Mouse (Mus musculus): ENCODE results near the gene H2-Ab1.

The H2-Ab1 gene

DNA sequence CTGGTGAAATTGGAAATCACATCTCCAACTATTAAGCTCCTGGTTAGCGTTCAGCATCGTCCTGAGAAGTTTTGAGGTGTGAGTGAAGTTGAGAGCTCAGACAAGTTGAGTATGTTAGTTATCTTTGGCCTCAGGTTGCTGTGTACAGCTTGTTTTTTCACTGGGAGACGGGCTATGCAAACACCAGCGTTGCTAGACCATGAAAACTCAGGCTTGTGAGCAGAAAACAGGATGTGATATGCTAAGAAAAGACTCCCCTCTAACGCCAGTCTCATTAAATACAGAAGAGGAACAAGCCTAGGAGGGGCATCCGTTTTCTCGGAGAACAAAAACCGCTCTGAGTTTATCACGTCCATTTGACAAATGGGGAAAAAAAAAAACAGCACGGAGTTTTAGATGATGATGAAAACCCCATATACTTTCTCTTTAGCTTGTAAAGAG lies 17.9 kb upstream of the H2-Ab1 start:
- no peak for DNase-seq (ENCODE audit: low read depth, low spot score)

DNA sequence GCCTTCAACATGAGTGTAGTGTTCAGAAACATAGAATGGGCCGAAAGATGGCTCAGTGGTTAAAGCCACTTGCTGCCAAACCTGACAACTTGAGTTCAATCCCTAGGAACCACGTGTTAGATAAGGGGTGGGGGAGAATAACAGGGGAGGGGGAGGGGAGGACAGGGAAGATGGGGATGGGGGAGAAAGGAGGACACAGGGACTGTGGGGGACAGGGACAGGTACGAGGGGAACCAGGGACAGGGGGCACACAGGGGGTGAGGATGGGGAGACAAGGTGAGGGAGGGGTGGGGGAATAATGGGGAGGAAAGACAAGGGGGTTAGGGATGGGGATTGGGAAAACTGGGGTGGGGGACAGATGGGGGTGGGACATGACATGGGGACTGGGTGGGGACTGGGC lies 17.1 kb upstream of the H2-Ab1 start:
- DNase-seq (ENCODE audit: low read depth, low spot score) = no peak

DNA sequence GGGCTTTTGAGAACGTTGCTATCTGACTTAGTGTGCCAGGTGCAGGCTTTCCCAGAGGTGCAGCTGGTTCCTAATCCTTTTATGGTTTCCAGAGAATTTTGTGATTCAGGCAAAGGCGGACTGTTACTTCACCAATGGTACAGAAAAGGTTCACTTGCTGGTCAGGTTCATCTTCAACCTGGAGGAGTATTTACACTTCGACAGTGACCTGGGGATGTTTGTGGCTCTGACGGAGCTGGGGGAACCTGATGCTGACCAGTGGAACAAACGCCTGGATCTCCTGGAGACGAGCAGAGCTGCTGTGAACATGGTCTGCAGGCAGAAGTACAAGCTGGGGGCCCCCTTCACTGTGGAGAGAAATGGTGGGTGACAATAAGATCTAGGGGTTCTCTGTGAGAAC lies 16.6 kb upstream of the H2-Ab1 start:
- no peak for DNase-seq (ENCODE audit: low read depth, low spot score)

DNA sequence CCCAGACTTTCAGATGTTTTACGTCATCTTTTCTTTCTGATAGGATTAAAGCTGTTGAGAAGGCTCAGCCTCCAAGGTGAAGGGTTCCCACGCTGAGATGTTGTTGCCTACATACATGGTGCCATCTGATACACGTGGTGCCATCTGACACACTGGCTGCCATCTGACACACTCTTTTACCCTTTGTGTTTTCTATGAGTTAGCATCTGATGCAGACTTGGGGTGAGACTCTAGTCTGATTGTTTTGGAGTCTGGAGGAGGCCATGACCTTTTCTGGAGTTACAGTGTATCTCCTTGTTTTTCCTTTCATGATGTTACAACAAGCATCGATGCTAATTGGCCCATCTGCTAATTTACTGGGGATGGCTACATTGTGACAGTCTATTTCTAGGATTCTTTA lies 12.8 kb upstream of the H2-Ab1 start:
- no peak for DNase-seq (ENCODE audit: low read depth, low spot score)

DNA sequence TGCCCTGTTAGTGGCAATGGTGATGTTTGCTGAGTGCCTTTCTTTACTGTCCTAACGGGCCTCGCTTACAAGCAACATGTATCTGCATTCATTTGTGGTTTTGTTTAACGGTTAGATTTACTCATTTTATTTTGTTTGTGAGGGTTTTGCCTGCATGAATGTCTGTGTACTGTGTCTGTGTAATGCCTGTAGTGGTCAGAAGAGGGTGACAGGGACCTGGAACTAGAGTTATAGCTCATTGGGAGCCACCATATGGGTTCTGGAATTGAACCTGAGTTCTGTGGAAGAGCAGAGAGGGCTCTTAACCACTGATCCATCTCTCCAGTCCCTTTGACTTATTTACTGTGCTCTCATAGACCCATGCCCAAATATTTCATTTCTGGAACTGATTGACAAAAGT lies 10.4 kb upstream of the H2-Ab1 start:
- DNase-seq (ENCODE audit: low read depth, low spot score) = no peak

DNA sequence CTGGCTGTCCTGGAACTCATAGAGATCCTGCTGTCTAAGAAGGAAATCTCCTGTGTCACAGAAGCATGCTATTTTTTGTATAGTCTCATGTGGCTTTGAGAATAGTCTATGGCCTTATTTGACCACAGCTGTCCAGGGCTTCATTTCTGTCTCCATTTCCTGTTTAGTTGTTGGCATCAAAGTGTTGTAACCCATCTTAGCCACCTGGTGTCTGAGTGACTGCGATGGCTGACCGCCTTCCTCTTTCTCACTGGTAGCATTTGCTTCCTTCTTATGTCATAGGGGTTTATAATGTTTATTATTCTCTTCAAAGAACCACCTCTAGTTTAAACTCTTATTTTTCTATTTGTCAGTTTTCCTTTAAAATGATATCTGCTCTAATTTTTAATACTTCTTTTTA lies 8.7 kb upstream of the H2-Ab1 start:
- DNase-seq (ENCODE audit: low read depth, low spot score) = no peak

DNA sequence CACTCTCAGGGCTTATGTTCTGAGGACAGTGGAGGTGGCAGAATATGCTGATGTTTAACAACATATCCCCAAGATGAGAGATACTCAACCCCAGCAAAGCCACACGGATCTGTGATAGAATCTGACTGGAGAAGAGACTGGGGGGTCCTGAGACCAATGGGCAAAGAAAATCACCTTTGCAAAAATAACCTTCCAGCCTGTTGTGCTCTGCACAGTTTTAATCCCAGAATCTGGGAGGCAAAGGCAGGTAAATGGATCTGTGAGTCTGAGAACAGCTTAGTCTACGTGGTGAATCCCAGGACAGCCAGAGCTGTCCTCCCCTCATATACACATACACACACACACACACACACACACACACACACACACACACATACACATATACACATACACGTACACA lies 8.1 kb upstream of the H2-Ab1 start:
- no peak for DNase-seq (ENCODE audit: low read depth, low spot score)

DNA sequence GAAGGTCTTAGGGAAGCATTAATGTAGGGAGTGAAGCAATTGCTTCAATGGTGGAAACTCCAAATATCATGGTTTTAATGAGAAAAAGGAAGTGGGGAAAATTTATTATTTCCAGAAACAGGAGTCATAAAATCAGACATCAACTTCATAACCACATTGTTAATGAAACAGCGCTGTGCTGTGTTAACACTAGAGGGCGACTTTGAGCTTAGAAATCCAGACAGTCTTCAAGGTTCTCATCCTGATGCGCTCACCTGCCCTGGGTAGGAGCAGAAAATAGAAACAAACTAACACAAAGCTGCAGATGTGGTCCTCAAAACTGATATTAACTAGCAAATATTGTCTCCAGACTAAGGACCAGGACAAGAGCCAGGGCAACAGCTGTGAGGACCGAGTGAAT lies 7.6 kb upstream of the H2-Ab1 start:
- DNase-seq (ENCODE audit: low read depth, low spot score) = peak; percentile 62

DNA sequence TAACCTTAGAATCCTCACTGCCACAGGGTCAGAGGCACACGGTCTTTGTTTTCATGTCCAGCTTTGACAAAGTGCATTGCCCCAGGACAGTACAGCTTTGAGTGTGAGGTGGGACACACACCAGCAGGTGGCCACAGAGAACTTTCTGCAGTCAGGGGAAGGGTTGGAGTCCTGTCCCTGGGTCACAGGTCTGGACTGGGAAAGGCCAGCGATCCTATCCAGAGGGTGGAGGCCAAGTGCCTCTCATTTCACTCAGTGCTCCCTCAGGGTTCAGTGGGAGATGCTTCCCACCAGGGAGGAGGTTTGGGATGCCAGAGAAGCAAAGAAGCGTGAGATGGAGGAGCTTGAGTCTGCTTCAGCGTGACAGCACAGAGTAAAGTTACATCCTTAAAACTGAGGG lies 5.8 kb upstream of the H2-Ab1 start:
- peak; percentile 16 for DNase-seq (ENCODE audit: low read depth, low spot score)

DNA sequence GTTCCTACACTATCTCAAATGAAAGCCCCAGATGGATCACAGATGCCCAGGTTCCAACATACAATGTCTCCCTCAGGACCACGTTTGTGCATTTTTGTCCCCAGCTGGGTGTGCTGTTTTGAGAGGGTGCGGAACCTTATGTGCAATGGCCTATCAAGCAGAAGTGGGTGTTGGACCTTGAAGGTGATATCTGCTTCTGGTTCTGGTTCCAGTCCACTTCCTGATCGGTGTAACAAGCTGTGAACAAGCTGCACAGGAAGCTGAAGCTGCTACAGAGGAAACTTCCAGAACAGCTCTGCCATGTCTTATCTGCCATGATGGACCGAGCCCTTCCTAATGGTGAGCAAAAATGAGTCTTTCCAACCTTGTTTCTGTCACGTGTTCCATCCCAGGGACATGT lies 988 bp upstream of the H2-Ab1 start:
- DNase-seq (ENCODE audit: low read depth, low spot score) = no peak

DNA sequence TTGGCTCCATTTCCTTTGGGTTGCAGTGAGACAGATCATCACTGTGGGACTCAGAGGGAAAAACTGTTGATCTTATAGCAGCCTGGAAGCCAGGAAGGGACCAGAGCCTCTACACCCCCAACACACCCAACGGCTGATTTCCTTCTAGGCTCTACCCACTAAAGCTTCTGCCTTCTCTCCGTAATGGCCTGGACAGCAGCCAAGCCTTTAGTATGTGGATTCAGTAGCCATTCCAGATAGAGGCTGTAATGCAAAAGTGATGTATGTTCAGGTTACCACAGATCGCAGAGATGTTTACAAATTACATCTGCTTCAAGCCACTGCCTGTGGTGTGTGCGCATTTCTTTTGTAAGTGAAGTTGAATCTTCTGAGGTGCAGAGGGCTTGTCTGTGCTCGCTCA lies 3.1 kb downstream of the H2-Ab1 start:
- no peak for DNase-seq (ENCODE audit: low read depth, low spot score)

DNA sequence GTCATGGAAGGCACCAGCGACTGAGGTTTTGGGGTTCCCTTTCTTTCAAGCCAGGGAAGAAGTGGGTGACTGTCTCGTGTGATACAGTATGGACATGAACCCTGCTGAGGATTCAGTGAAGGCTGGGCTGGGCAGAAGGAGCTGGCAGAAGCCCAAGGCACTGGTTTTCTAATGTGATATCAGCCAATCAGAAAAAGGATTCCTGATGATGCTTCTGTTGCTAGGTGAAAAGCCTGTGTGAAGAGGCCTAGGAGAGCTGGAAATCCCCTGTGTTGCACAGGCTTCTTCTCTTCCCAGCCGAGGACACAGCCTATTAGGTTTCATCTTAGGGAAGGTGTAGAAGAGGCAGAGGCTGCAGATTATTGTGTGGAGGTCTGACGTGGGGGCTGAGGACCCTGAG lies 4.0 kb downstream of the H2-Ab1 start:
- peak; percentile 68 for DNase-seq (ENCODE audit: low read depth, low spot score)

DNA sequence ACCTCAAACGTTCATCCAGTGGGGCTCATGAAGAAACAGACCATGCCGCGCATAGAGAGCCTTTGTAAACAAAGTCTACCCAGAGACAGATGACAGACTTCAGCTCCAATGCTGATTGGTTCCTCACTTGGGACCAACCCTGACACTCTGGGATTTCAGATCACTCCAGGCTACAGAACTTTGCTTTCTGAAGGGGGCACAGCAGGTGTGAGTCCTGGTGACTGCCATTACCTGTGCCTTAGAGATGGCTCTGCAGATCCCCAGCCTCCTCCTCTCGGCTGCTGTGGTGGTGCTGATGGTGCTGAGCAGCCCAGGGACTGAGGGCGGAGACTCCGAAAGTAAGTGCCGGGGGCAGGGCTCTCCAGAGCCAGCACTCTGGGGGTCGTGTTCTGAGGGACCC lies 5.6 kb downstream of the H2-Ab1 start:
- DNase-seq (ENCODE audit: low read depth, low spot score) = peak; percentile 84

DNA sequence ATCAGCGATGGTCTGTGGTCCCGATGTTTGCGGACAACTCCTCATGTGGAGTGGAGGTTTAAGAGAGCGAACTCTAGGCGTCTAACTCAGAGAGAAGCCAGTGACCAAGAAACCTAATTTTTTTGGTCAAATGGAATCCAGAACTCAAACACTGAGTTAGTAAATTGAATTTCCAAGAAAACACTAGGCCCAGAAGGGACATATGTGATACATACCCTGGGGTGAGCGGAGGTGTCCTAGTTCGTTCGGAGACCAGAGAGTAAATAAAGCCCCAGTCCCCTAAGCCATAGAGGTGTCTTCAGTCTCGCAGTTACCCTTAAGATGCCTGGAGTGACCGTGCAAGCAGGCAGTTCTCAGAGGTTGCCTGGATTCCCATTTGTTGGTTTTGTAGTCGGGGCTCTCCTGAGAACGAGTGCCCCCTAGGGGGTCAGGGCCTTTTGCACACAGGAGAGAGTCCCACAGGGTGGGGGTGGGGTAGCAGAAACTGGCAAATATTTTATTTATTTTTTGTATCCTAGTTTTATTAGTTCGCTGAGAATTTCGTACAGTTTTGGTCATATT lies 6.4 kb downstream of the H2-Ab1 start:
- DNase-seq (ENCODE audit: low read depth, low spot score) = peak; percentile 65

DNA sequence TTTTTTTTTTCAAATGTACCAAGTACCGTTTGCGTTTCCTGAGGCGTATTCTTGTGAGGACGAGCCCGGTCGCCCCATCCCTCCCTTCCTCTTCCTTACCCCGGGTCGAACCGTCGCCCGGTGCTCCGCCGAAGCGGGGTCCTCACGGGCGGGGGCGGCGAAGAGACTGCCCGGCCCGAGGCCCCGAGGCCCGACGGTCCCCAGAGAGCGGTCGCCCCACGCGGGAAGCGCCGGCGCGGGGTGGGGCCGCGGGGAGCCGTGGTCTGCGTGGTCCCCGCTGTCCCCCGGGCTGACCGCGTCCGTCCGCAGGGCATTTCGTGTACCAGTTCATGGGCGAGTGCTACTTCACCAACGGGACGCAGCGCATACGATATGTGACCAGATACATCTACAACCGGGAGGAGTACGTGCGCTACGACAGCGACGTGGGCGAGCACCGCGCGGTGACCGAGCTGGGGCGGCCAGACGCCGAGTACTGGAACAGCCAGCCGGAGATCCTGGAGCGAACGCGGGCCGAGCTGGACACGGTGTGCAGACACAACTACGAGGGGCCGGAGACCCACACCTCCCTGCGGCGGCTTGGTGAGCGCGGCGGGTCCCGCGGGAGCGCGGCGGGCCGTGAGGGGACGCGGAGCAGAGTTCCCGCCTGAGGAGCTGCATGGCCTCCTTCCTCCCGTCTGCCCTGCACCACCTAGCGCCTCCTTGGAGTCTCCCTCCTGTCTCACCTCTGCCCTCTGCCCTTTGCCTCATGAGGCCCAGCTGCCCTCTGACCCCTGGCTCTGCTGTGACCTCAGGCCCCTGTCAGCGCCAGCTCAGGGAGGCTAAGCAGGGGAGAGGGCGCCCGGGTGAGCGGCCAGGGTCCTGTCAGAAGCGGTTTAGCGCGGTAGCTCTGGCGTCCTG lies 7.2 kb downstream of the H2-Ab1 start:
- peak; percentile 64 for DNase-seq (ENCODE audit: low read depth, low spot score)

DNA sequence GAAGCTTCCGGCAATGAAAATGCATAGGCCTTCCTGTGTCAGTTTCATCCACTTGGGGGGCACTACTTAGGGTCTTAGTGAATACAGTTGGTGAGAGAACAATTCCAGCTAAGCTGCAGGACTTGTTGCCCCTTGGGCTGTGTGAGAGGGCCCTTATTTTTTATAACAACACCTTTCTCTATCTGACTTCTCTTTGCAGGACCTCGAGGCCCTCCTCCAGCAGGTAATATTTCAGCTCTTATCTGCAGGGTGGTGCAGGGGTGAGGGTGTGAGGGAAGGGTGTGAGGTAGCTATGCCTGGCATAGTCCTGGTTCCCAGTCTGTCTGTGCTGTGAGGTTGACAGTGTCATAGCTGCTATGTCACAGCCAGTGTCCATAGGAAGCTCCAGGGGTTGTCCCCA lies 10.8 kb downstream of the H2-Ab1 start:
- no peak for DNase-seq (ENCODE audit: low read depth, low spot score)

DNA sequence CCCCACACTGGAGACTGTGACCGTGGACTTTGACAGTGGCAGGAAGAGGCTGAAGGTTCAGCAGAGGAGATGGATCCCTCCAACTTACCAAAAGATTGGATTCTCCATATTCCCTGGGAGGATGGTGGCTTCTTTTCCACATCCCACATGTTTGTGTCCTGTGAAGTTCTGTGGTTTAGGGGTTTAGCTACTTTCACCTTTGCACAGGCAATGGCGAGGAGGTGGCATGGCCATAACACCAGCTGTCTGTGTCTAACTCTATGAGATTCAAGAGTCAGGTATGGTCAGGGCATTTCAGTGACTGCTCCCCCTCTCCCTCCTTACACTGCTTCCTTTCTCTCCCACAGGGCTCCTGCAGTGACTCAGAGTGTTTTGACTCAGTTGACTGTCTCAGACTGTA lies 11.3 kb downstream of the H2-Ab1 start:
- no peak for DNase-seq (ENCODE audit: low read depth, low spot score)

DNA sequence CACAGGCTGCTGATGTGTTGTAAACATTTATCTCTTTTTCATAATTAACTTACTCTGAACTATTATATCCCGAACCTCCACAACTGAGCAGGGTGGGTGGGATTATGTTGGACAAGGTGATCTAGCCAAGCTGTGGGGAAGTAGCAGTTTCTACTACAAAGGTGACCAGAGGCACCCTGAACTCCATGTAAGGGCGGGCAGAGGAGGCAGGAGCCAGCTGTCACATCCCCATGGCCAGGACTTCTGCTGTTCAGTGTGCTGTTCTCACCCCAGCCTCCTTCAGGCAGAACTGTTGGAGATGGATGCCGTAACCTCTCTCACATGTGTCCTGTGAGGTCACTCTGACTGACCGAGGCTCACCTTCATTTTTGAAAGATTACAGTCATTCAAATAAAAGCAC lies 12.3 kb downstream of the H2-Ab1 start:
- no peak for DNase-seq (ENCODE audit: low read depth, low spot score)

DNA sequence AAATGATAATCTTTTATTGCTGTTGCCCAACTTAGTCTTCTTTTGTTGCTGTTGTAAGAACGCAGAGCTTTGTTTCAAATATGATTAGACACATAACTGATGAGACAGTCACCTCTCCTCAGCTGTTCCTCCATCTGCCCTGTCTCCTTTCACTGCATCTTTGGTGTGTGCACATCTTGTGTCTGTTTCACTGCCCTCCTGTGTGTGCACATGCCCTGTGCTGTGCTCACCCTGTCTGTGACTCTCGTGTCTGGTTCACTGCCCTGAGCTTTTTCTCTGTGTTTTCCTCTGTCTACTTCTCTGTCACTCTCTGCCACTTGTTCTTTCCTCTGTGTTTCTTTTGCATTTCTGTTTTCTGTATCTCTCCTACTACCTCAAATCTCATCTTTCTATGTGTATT lies 12.7 kb downstream of the H2-Ab1 start:
- DNase-seq (ENCODE audit: low read depth, low spot score) = no peak

DNA sequence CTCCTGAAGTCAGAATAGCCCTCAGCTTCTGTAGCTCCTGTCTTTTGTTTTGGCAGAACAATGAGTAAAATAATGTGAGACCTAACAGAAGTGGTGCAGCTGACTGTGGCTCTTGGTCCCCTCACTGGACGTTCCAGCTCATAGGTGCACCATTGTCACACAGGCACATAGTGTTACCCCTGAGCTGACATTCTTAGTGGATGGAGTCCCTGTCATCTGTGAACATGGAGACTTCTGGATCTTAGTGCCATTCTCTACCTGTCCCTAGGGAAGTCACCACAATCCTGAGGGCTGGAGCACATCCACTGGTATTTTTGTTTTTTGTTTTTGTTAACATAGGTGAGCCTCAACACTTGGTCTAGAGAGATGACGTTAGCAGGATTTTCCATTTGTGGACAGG lies 13.5 kb downstream of the H2-Ab1 start:
- no peak for DNase-seq (ENCODE audit: low read depth, low spot score)

DNA sequence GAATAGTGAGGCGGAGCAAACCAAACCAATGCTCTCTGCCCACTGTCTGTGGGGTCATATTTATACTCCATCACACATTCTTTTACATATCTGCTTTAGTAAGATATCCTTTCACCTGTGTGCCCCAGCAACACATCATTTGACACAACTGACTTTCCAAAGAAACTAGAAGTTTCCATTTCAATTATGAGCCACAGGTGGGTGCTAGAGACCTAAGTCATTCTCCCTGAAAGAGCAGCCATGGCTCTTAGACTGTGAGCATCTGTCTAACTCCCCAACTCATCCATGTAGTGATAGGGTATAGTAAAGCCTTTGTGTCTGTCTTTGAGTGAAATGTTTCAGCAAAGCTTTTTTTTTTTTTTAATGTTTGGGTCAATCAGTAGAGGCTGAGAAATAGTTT lies 14.6 kb downstream of the H2-Ab1 start:
- no peak for DNase-seq (ENCODE audit: low read depth, low spot score)

DNA sequence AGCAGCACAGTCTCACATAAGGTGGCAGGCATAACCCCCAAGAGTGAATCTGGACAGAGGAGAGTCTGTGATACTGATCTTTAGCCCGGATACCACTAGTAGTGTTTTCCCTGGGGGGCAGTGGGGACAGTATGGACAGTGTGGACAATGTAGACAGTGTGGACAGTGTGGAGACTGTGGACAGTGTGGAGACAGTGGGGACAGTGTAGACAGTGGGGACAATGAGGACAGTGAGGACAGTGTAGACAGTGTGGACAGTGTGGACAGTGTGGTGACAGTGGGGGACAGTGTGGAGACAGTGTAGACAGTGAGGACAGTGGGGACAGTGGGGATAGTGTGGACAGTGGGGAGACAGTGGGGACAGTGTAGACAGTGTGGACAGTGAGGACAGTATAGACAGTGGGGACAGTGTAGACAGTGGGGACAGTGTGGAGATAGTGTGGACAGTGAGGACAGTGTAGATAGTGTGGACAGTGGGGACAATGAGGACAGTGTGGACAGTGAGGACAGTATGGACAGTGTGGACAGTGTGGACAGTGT lies 23.1 kb downstream of the H2-Ab1 start:
- no peak for DNase-seq (ENCODE audit: low read depth, low spot score)

DNA sequence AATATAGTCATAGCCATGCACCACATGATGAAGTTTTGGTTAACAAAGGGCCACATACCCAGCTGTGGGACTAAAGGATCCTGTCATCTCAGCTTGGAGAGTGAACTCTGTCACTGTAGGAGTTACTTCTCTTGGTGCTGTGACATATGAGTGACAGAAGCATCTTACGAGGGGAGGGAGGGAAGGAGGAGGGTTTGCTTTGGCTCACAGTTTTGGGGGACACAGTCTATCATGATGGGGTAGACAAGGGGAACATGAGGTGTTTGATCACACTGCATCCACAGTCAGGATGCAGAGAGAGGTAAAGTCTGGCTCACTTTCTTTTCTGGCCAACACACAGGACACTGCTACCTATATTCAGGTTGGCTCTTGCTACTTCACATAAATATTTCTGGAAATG lies 24.3 kb downstream of the H2-Ab1 start:
- no peak for DNase-seq (ENCODE audit: low read depth, low spot score)
